Mouse (Mus musculus) CH12.LX (cell line): ENCODE data around the gene Arrb2. TPM values are rescaled to one million over a fixed set of nuclear protein-coding genes. Genes with fewer than 3 reads are reported as not detected.

Experiments
- DNase-seq: peaks from one replicate; pipeline ENCODE4 v3.0.0-alpha.2; 2013; ENCODE audit errors: extremely low read depth
- H3K27ac ChIP-seq: 2 replicates; pipeline ENCODE4 v1.5.1; 2012; ENCODE audit warnings: low read depth, mild to moderate bottlenecking, control low read depth, moderate library complexity; ENCODE audit not compliant: insufficient read depth
- H3K27me3 ChIP-seq: replicated peaks from 2 replicates; pipeline ENCODE3; 2012; ENCODE audit warnings: inconsistent platforms
- H3K36me3 ChIP-seq, 2 experiments: replicated peaks in 1 of 2; 2 replicates each; pipeline versions ENCODE3 to v1.6.1; 2012; ENCODE audit warnings: inconsistent platforms in 1 of 2, low read length in 1 of 2, mild to moderate bottlenecking in 1 of 2, mixed read lengths in 1 of 2, moderate library complexity in 1 of 2; ENCODE audit not compliant: control insufficient read depth in 1 of 2, insufficient read depth in 1 of 2
- H3K4me1 ChIP-seq, 2 experiments: 2 replicates each; pipeline ENCODE4 v1.6.1; 2012; ENCODE audit warnings: inconsistent platforms in 1 of 2, moderate library complexity in 1 of 2; ENCODE audit not compliant: insufficient read depth in 2 of 2, control insufficient read depth in 1 of 2
- H3K4me2 ChIP-seq: 2 replicates; pipeline ENCODE4 v1.6.1; 2012; ENCODE audit warnings: low read depth, mild to moderate bottlenecking, control low read depth; ENCODE audit not compliant: poor library complexity, insufficient read depth, severe bottlenecking
- H3K4me3 ChIP-seq, 3 experiments: fragments of 150-350 bp in 1 of 3; sonication (generic) in 1 of 3; replicated peaks in 1 of 3; 2 replicates each; pipeline versions ENCODE3 to v1.5.1; 2011 to 2012; ENCODE audit warnings: low read depth in 2 of 3, low read length in 2 of 3, mild to moderate bottlenecking in 2 of 3, moderate library complexity in 2 of 3, control low read depth in 1 of 3, improper control_type of control experiment in 1 of 3, inconsistent platforms in 1 of 3, mixed read lengths in 1 of 3; ENCODE audit not compliant: poor library complexity in 1 of 3
- H3K79me2 ChIP-seq: replicated peaks from 2 replicates; pipeline ENCODE4 v1.6.1; 2012; ENCODE audit warnings: mild to moderate bottlenecking, moderate library complexity; ENCODE audit not compliant: control insufficient read depth, poor library complexity, insufficient read depth, severe bottlenecking; ENCODE audit errors: extremely low read depth
- H3K9ac ChIP-seq: 2 replicates; pipeline ENCODE4 v1.6.1; 2012; ENCODE audit warnings: low read depth, mild to moderate bottlenecking, control low read depth, moderate library complexity; ENCODE audit not compliant: insufficient read depth
- H3K9me3 ChIP-seq: replicated peaks from 2 replicates; pipeline ENCODE3; 2012; ENCODE audit warnings: low read length, inconsistent platforms, mixed read lengths
- BHLHE40 ChIP-seq: IDR thresholded peaks from 2 replicates; pipeline ENCODE4 v1.6.1; 2011; ENCODE audit warnings: mild to moderate bottlenecking, low read depth, low read length, improper control_type of control experiment
- CHD1 ChIP-seq: IDR thresholded peaks from 2 replicates; pipeline ENCODE4 v1.6.1; 2012; ENCODE audit warnings: low read depth, low read length, improper control_type of control experiment, inconsistent platforms
- CHD2 ChIP-seq: IDR thresholded peaks from 2 replicates; pipeline ENCODE4 v1.6.1; 2011; ENCODE audit warnings: low read length, improper control_type of control experiment
- CTCF ChIP-seq, 2 experiments: IDR thresholded peaks in 1 of 2; conservative IDR thresholded peaks in 1 of 2; 2 replicates each; pipeline ENCODE4 v1.5.1; 2011 to 2012; ENCODE audit warnings: low read depth in 2 of 2, low read length in 2 of 2, improper control_type of control experiment in 1 of 2, inconsistent platforms in 1 of 2, mild to moderate bottlenecking in 1 of 2, moderate library complexity in 1 of 2
- E2F4 ChIP-seq: IDR thresholded peaks from 2 replicates; pipeline ENCODE4 v1.6.1; 2011; ENCODE audit warnings: low read depth, low read length, improper control_type of control experiment; ENCODE audit not compliant: insufficient replicate concordance
- ELF1 ChIP-seq: IDR thresholded peaks from 2 replicates; pipeline ENCODE4 v1.6.1; 2014; ENCODE audit warnings: low read depth, mild to moderate bottlenecking, inconsistent platforms, low read length, improper control_type of control experiment
- EP300 ChIP-seq: IDR thresholded peaks from 2 replicates; pipeline ENCODE4 v1.6.1; 2011; ENCODE audit warnings: low read length, improper control_type of control experiment
- ETS1 ChIP-seq: conservative IDR thresholded peaks from 2 replicates; pipeline ENCODE4 v1.6.1; 2012; ENCODE audit warnings: low read depth, mild to moderate bottlenecking, inconsistent platforms, low read length, improper control_type of control experiment, moderate library complexity
- GABPA ChIP-seq: IDR thresholded peaks from 2 replicates; pipeline ENCODE4 v1.6.1; 2012; ENCODE audit warnings: low read depth, low read length, improper control_type of control experiment, inconsistent platforms; ENCODE audit not compliant: insufficient replicate concordance
- HCFC1 ChIP-seq: IDR thresholded peaks from 2 replicates; pipeline ENCODE4 v1.6.1; 2012; ENCODE audit warnings: low read depth, mild to moderate bottlenecking, inconsistent platforms, low read length, improper control_type of control experiment
- IRF4 ChIP-seq: IDR thresholded peaks from 2 replicates; pipeline ENCODE4 v1.6.1; 2014; ENCODE audit warnings: low read depth, mild to moderate bottlenecking, inconsistent platforms, low read length, improper control_type of control experiment
- JUN ChIP-seq: IDR thresholded peaks from 2 replicates; pipeline ENCODE4 v1.6.1; 2011; ENCODE audit warnings: low read depth, mild to moderate bottlenecking, low read length, improper control_type of control experiment, moderate library complexity; ENCODE audit not compliant: insufficient read depth
- JUND ChIP-seq: conservative IDR thresholded peaks from 2 replicates; pipeline ENCODE4 v1.6.1; 2011; ENCODE audit warnings: low read depth, low read length, improper control_type of control experiment
- KAT2A ChIP-seq: IDR thresholded peaks from 2 replicates; pipeline ENCODE4 v1.6.1; 2012; ENCODE audit warnings: low read length, improper control_type of control experiment, inconsistent platforms; ENCODE audit not compliant: insufficient replicate concordance
- MAFK ChIP-seq: IDR thresholded peaks from 2 replicates; pipeline ENCODE4 v1.6.1; 2011; ENCODE audit warnings: low read length, improper control_type of control experiment; ENCODE audit not compliant: insufficient replicate concordance
- MAX ChIP-seq: IDR thresholded peaks from 2 replicates; pipeline ENCODE4 v1.6.1; 2011; ENCODE audit warnings: low read length, improper control_type of control experiment
- MAZ ChIP-seq: IDR thresholded peaks from 2 replicates; pipeline ENCODE4 v1.6.1; 2012; ENCODE audit warnings: low read depth, mild to moderate bottlenecking, inconsistent platforms, low read length, improper control_type of control experiment, moderate library complexity
- MEF2A ChIP-seq: IDR thresholded peaks from 2 replicates; pipeline ENCODE4 v1.6.1; 2014; ENCODE audit warnings: low read depth, mild to moderate bottlenecking, inconsistent platforms, low read length, improper control_type of control experiment, borderline replicate concordance
- MXI1 ChIP-seq: IDR thresholded peaks from 2 replicates; pipeline ENCODE4 v1.6.1; 2011; ENCODE audit warnings: mild to moderate bottlenecking, low read depth, low read length, improper control_type of control experiment
- MYC ChIP-seq: IDR thresholded peaks from 2 replicates; pipeline ENCODE4 v1.6.1; 2011; ENCODE audit warnings: low read depth, mild to moderate bottlenecking, improper control_type of control experiment, low read length
- NELFE ChIP-seq: IDR thresholded peaks from 2 replicates; pipeline ENCODE4 v1.6.1; 2011; ENCODE audit warnings: low read depth, low read length, improper control_type of control experiment
- PAX5 ChIP-seq: IDR thresholded peaks from 2 replicates; pipeline ENCODE4 v1.6.1; 2012; ENCODE audit warnings: low read length, inconsistent platforms, mixed read lengths
- POLR2A ChIP-seq: IDR thresholded peaks from 2 replicates; pipeline ENCODE4 v1.6.1; 2011; ENCODE audit warnings: low read depth, mild to moderate bottlenecking, improper control_type of control experiment, low read length
- POLR2AphosphoS2 ChIP-seq: IDR thresholded peaks from 2 replicates; pipeline ENCODE4 v1.6.1; 2011; ENCODE audit warnings: low read depth, low read length, improper control_type of control experiment
- RAD21 ChIP-seq: IDR thresholded peaks from 2 replicates; pipeline ENCODE4 v1.6.1; 2011; ENCODE audit warnings: low read depth, mild to moderate bottlenecking, low read length, improper control_type of control experiment, moderate library complexity
- RCOR1 ChIP-seq: conservative IDR thresholded peaks from 2 replicates; pipeline ENCODE4 v1.6.1; 2012; ENCODE audit warnings: low read depth, mild to moderate bottlenecking, inconsistent platforms, low read length, improper control_type of control experiment
- SIN3A ChIP-seq: IDR thresholded peaks from 2 replicates; pipeline ENCODE4 v1.6.1; 2012; ENCODE audit warnings: low read length, improper control_type of control experiment, inconsistent platforms
- SMC3 ChIP-seq: IDR thresholded peaks from 2 replicates; pipeline ENCODE4 v1.6.1; 2011; ENCODE audit warnings: low read depth, low read length, improper control_type of control experiment
- TBP ChIP-seq: conservative IDR thresholded peaks from 2 replicates; pipeline ENCODE4 v1.6.1; 2011; ENCODE audit warnings: low read depth, low read length, improper control_type of control experiment
- TCF12 ChIP-seq: IDR thresholded peaks from 2 replicates; pipeline ENCODE4 v1.6.1; 2014; ENCODE audit warnings: low read depth, mild to moderate bottlenecking, inconsistent platforms, low read length, improper control_type of control experiment
- UBTF ChIP-seq: IDR thresholded peaks from 2 replicates; pipeline ENCODE4 v1.6.1; 2012; ENCODE audit warnings: low read depth, mild to moderate bottlenecking, inconsistent platforms, low read length, improper control_type of control experiment, moderate library complexity
- USF1 ChIP-seq: IDR thresholded peaks from 2 replicates; pipeline ENCODE4 v1.6.1; 2014; ENCODE audit warnings: low read depth, mild to moderate bottlenecking, inconsistent platforms, low read length, improper control_type of control experiment
- USF2 ChIP-seq: conservative IDR thresholded peaks from 2 replicates; pipeline ENCODE4 v1.6.1; 2011; ENCODE audit warnings: low read depth, low read length, improper control_type of control experiment
- ZC3H11A ChIP-seq: IDR thresholded peaks from 2 replicates; pipeline ENCODE4 v1.6.1; 2012; ENCODE audit warnings: low read depth, mild to moderate bottlenecking, inconsistent platforms, low read length, improper control_type of control experiment
- ZKSCAN1 ChIP-seq: IDR thresholded peaks from 2 replicates; pipeline ENCODE4 v1.6.1; 2012; ENCODE audit warnings: low read depth, inconsistent platforms, low read length, improper control_type of control experiment, borderline replicate concordance
- ZMIZ1 ChIP-seq: IDR thresholded peaks from 2 replicates; pipeline ENCODE4 v1.6.1; 2012; ENCODE audit warnings: low read depth, mild to moderate bottlenecking, inconsistent platforms, low read length, improper control_type of control experiment
- ZNF384 ChIP-seq: IDR thresholded peaks from 2 replicates; pipeline ENCODE4 v1.6.1; 2012; ENCODE audit warnings: low read depth, low read length, improper control_type of control experiment, inconsistent platforms
- dilution Hi-C: fragments of 300-500 bp; cut with MboI; formaldehyde crosslinking; loops from 2 replicates; pipeline ENCODE4 v1.14.3; 2020; ENCODE audit warnings: low sequenced_read_pairs; ENCODE audit not compliant: extremely low pct_unique_long_range_greater_than_20kb, extremely low pct_ligation_motif_present
- in situ Hi-C: fragments of 300-500 bp; cut with MboI; formaldehyde crosslinking; loops from 3 replicates; pipeline ENCODE4 v1.14.3; 2019; ENCODE audit warnings: low sequenced_read_pairs, low pct_ligation_motif_present, low pct_unique_long_range_greater_than_20kb, mixed read lengths
- polyA plus RNA-seq: library from polyadenylated mRNA; unstranded; fragments of >175 nt; gene quantifications from 2 replicates; pipeline ENCODE4 v1.2.1, GENCODE M21; 2012; ENCODE audit warnings: low read depth; ENCODE audit not compliant: insufficient read length
- total RNA-seq, 2 experiments: library from RNA; depleted of rRNA; stranded (reverse); fragments of 300-350 nt in 1 of 2; fragments of >200 nt in 1 of 2; gene quantifications; 2 replicates each; pipeline ENCODE4 v1.2.3; 2012 to 2014

Gene Arrb2
- 45.9 and 60.2 TPM in 2 replicates for total RNA-seq (2012; rRNA removed)
- 42.1 and 46.0 TPM in 2 replicates for total RNA-seq (2014; rRNA removed)
- 89.7 and 101 TPM in 2 replicates for polyA plus RNA-seq

GRCm38 (mm10) chr11:70432048-70432894, at the start of gene Arrb2:
Gene Arrb2, plus strand, starts transcription at chr11:70432635.
- H3K4me2 ChIP-seq, result peak within 1 kb of the TSS; percentile 75
- no peaks in the 10 kb centered on the region for H3K27me3 ChIP-seq
- peak within 1 kb of the TSS; percentile 68 for H3K9ac ChIP-seq
- in situ Hi-C loops, result no loop called here
- H3K27ac ChIP-seq, result peak within 1 kb of the TSS; percentile 59
- H3K79me2 ChIP-seq, result peaks cover 9% of the 10 kb centered on the region
- dilution Hi-C loops, result no loop called here
- peak within 1 kb of the TSS; percentile 69 to 87 (median 73) for H3K4me3 ChIP-seq
- no peaks in the 10 kb centered on the region for H3K9me3 ChIP-seq
- peaks cover 10 to 51% of the 10 kb centered on the region in 2 experiments for H3K4me1 ChIP-seq
- peak; percentile 98 for DNase-seq
- peaks cover 16 to 32% of the 10 kb centered on the region in 2 experiments for H3K36me3 ChIP-seq
- TF ChIP-seq MAX (peak; percentile 95), TBP (no peak), GABPA (no peak), IRF4 (peak; percentile 66), USF1 (no peak; the same call in 1 of the 2 replicates), KAT2A (no peak), ZKSCAN1 (peak; percentile 25; the same call in 1 of the 2 replicates), SIN3A (peak; percentile 93), USF2 (peak; percentile 7; the same call in 1 of the 2 replicates), POLR2AphosphoS2 (no peak), MXI1 (peak; percentile 98), CTCF (conservative IDR thresholded peaks at IDR 0.05 in 1 of 2, IDR thresholded peaks at IDR 0.05 in 1 of 2; ENCODE audit: low read depth in 2 of 2, low read length in 2 of 2) (peak in 1 of 2 experiments; percentile 94; a peak in 2 of 4 replicates), RAD21 (peak; percentile 88), POLR2A (peak; percentile 85; the same call in 1 of the 2 replicates), ELF1 (peak; percentile 25), TCF12 (peak; percentile 33; the same call in 1 of the 2 replicates), PAX5 (no peak), EP300 (no peak), ZC3H11A (peak; percentile 55; the same call in 1 of the 2 replicates), MAZ (peak; percentile 80), E2F4 (peak; percentile 91), SMC3 (peak; percentile 88), MEF2A (no peak; the same call in 1 of the 2 replicates), CHD2 (peak; percentile 61), JUND (peak; percentile 43; the same call in 1 of the 2 replicates), JUN (peak; percentile 35; the same call in 1 of the 2 replicates), ETS1 (peak; percentile 28; the same call in 1 of the 2 replicates), ZNF384 (peak; percentile 100), CHD1 (no peak), ZMIZ1 (peak; percentile 71; the same call in 1 of the 2 replicates), RCOR1 (no peak; the same call in 1 of the 2 replicates), NELFE (peak; percentile 79), UBTF (peak; percentile 40), MAFK (0 out of 2 replicates have a peak, but pooled peaks have one; percentile 32), MYC (peak; percentile 96), BHLHE40 (peak; percentile 59), HCFC1 (peak; percentile 49)
